Mouse (Mus musculus): ENCODE data around the gene Sema6b. TPM values are rescaled to one million over a fixed set of nuclear protein-coding genes. Genes with fewer than 3 reads are reported as not detected.

The Sema6b gene
- total and polyA plus RNA-seq, 3 experiments, result 0.71 to 2.2 (median 1.3) TPM

- DNase-seq (ENCODE audit: extremely low read depth), result peak; percentile 91
- Histone ChIP-seq H3K9ac (ENCODE audit: insufficient read depth, low read depth) (peak within 1 kb of the TSS; percentile 75), H3K27ac (ENCODE audit: insufficient read depth, low read depth) (no peak within 1 kb of the TSS), H3K4me1 (ENCODE audit: control insufficient read depth in 1 of 2, insufficient read depth in 2 of 2) (peaks cover 4 to 35% of the 10 kb centered on the region in 2 experiments; a peak in 3 of 4 replicates), H3K36me3 (replicated peaks in 1 of 2; ENCODE audit: control insufficient read depth in 1 of 2, insufficient read depth in 1 of 2, low read length in 1 of 2) (no peaks in the 10 kb centered on the region), H3K4me3 (replicated peaks in 1 of 3; ENCODE audit: low read depth in 2 of 3, low read length in 2 of 3, poor library complexity in 1 of 3) (peak within 1 kb of the TSS; percentile 46 to 69 (median 67)), H3K79me2 (replicated peaks; ENCODE audit: control insufficient read depth, extremely low read depth, insufficient read depth, poor library complexity, severe bottlenecking) (no peaks in the 10 kb centered on the region), H3K9me3 (replicated peaks; ENCODE audit: low read length) (no peaks in the 10 kb centered on the region), H3K27me3 (replicated peaks) (peaks cover 39% of the 10 kb centered on the region), H3K4me2 (ENCODE audit: insufficient read depth, low read depth, poor library complexity, severe bottlenecking) (peak within 1 kb of the TSS; percentile 92)
- 0 out of 2 replicates have a peak, but pooled peaks have one; percentile 7 for TF ChIP-seq TCF12 (IDR thresholded peaks at IDR 0.05; ENCODE audit: low read depth, low read length)
- TF ChIP-seq USF1 (IDR thresholded peaks at IDR 0.05; ENCODE audit: low read depth, low read length), result no peak
- no peak for TF ChIP-seq PAX5 (IDR thresholded peaks at IDR 0.05; ENCODE audit: low read length)
- TF ChIP-seq MYC (IDR thresholded peaks at IDR 0.05; ENCODE audit: low read depth, low read length), result no peak
- no peak for TF ChIP-seq IRF4 (IDR thresholded peaks at IDR 0.05; ENCODE audit: low read depth, low read length)
- TF ChIP-seq ZMIZ1 (IDR thresholded peaks at IDR 0.05; ENCODE audit: low read depth, low read length), result no peak
- TF ChIP-seq EP300 (IDR thresholded peaks at IDR 0.05; ENCODE audit: low read length), result no peak
- TF ChIP-seq POLR2AphosphoS2 (IDR thresholded peaks at IDR 0.05; ENCODE audit: low read depth, low read length), result no peak
- TF ChIP-seq HCFC1 (IDR thresholded peaks at IDR 0.05; ENCODE audit: low read depth, low read length), result no peak; the same call in 1 of the 2 replicates
- TF ChIP-seq MAFK (IDR thresholded peaks at IDR 0.05; ENCODE audit: insufficient replicate concordance, low read length), result no peak
- no peak for TF ChIP-seq ZNF384 (IDR thresholded peaks at IDR 0.05; ENCODE audit: low read depth, low read length)
- no peak for TF ChIP-seq CTCF (conservative IDR thresholded peaks at IDR 0.05 in 1 of 2, IDR thresholded peaks at IDR 0.05 in 1 of 2; ENCODE audit: low read depth in 2 of 2, low read length in 2 of 2)
- no peak for TF ChIP-seq RCOR1 (conservative IDR thresholded peaks at IDR 0.05; ENCODE audit: low read depth, low read length)
- no peak for TF ChIP-seq CHD1 (IDR thresholded peaks at IDR 0.05; ENCODE audit: low read depth, low read length)
- TF ChIP-seq MAX (IDR thresholded peaks at IDR 0.05; ENCODE audit: low read length), result 0 out of 2 replicates have a peak, but pooled peaks have one; percentile 20
- peak; percentile 47; the same call in 1 of the 2 replicates for TF ChIP-seq NRF1 (IDR thresholded peaks at IDR 0.05; ENCODE audit: low read depth, low read length)
- TF ChIP-seq KAT2A (IDR thresholded peaks at IDR 0.05; ENCODE audit: insufficient replicate concordance, low read length), result no peak
- no peak for TF ChIP-seq SMC3 (IDR thresholded peaks at IDR 0.05; ENCODE audit: low read depth, low read length)
- TF ChIP-seq SIN3A (IDR thresholded peaks at IDR 0.05; ENCODE audit: low read length), result peak; percentile 31; the same call in 1 of the 2 replicates
- no peak for TF ChIP-seq CHD2 (IDR thresholded peaks at IDR 0.05; ENCODE audit: low read length)
- no peak for TF ChIP-seq JUND (conservative IDR thresholded peaks at IDR 0.05; ENCODE audit: low read depth, low read length)
- TF ChIP-seq ELF1 (IDR thresholded peaks at IDR 0.05; ENCODE audit: low read depth, low read length), result peak; percentile 31; the same call in 1 of the 2 replicates
- no peak for TF ChIP-seq RAD21 (IDR thresholded peaks at IDR 0.05; ENCODE audit: low read depth, low read length)
- no peak for TF ChIP-seq USF2 (conservative IDR thresholded peaks at IDR 0.05; ENCODE audit: low read depth, low read length)
- no peak for TF ChIP-seq UBTF (IDR thresholded peaks at IDR 0.05; ENCODE audit: low read depth, low read length)
- TF ChIP-seq E2F4 (IDR thresholded peaks at IDR 0.05; ENCODE audit: insufficient replicate concordance, low read depth, low read length), result 0 out of 2 replicates have a peak, but pooled peaks have one; percentile 53
- no peak for TF ChIP-seq TBP (conservative IDR thresholded peaks at IDR 0.05; ENCODE audit: low read depth, low read length)
- no peak for TF ChIP-seq GABPA (IDR thresholded peaks at IDR 0.05; ENCODE audit: insufficient replicate concordance, low read depth, low read length)
- no peak for TF ChIP-seq ETS1 (conservative IDR thresholded peaks at IDR 0.05; ENCODE audit: low read depth, low read length)
- TF ChIP-seq MXI1 (IDR thresholded peaks at IDR 0.05; ENCODE audit: low read depth, low read length), result peak; percentile 50; the same call in 1 of the 2 replicates
- TF ChIP-seq JUN (IDR thresholded peaks at IDR 0.05; ENCODE audit: insufficient read depth, low read depth, low read length), result no peak
- peak; percentile 50; the same call in 1 of the 2 replicates for TF ChIP-seq NELFE (IDR thresholded peaks at IDR 0.05; ENCODE audit: low read depth, low read length)
- TF ChIP-seq MAZ (IDR thresholded peaks at IDR 0.05; ENCODE audit: low read depth, low read length), result no peak
- TF ChIP-seq MEF2A (IDR thresholded peaks at IDR 0.05; ENCODE audit: borderline replicate concordance, low read depth, low read length), result no peak
- TF ChIP-seq BHLHE40 (IDR thresholded peaks at IDR 0.05; ENCODE audit: low read depth, low read length), result no peak
- TF ChIP-seq ZC3H11A (IDR thresholded peaks at IDR 0.05; ENCODE audit: low read depth, low read length), result no peak
- peak; percentile 64 for TF ChIP-seq POLR2A (IDR thresholded peaks at IDR 0.05; ENCODE audit: low read depth, low read length)
- TF ChIP-seq ZKSCAN1 (IDR thresholded peaks at IDR 0.05; ENCODE audit: borderline replicate concordance, low read depth, low read length), result no peak
- dilution Hi-C loops (cut with MboI; ENCODE audit: extremely low pct_ligation_motif_present, extremely low pct_unique_long_range_greater_than_20kb, low sequenced_read_pairs), result no loop called here
- in situ Hi-C loops (cut with MboI; ENCODE audit: low pct_ligation_motif_present, low pct_unique_long_range_greater_than_20kb, low sequenced_read_pairs), result loop anchor here (5.0 kb wide), 1 partner anchor 35 kb away; no protein-coding TSS in a partner anchor
Observed at GRCm38 (mm10) chr17:56162231-56162774, 22.2 kb upstream of the Sema6b start, which contains the start of gene Tnfaip8l1. Tnfaip8l1 (plus strand) TSS chr17:56162477.
